Mouse (Mus musculus) testis, adult 2 months (tissue): Measurements from ENCODE around the gene Unc5cl.

Experiments
- CTCF ChIP-seq: fragments of 200-500 bp; IDR thresholded peaks from 2 replicates; pipeline ENCODE4 v1.5.1; 2012; ENCODE audit warnings: low read depth, mild to moderate bottlenecking, inconsistent platforms, low read length, moderate library complexity; ENCODE audit not compliant: control insufficient read depth, insufficient read depth, insufficient replicate concordance
- POLR2A ChIP-seq: fragments of 200-500 bp; IDR thresholded peaks from 2 replicates; pipeline ENCODE4 v1.6.1; 2012; ENCODE audit warnings: low read depth, mild to moderate bottlenecking, inconsistent platforms, low read length, moderate library complexity; ENCODE audit not compliant: control insufficient read depth

GRCm38 (mm10) chr17:48437421-48437911, 17.2 kb upstream of the Unc5cl start:
- no peak for TF ChIP-seq CTCF
- no peak for TF ChIP-seq POLR2A
